Mouse (Mus musculus) limb, embryonic 10.5 days (tissue): ENCODE measurements at regions not wholly inside any gene's neighbourhood (a gene's known extent, or its start where the extent isn't known, plus 50 kb on each side); places are given as distances from the start of the nearest gene placed in this dataset.
"Not testable (repeated sequence)": the region's sequence is repeated elsewhere in the genome, so short reads cannot be mapped to it uniquely, and the experiment has no call there.

ENCODE experiments used
- DNase-seq: peaks from one replicate; pipeline ENCODE4 v3.0.0-alpha.2; 2017; ENCODE audit warnings: low spot score
- H3K27ac ChIP-seq: fragments of 300-500 bp; sonication (generic); 2 replicates; pipeline ENCODE4 v1.5.1; 2016; ENCODE audit warnings: mild to moderate bottlenecking
- H3K27me3 ChIP-seq: fragments of 300-500 bp; sonication (generic); 2 replicates; pipeline ENCODE4 v1.6.1; 2016; ENCODE audit warnings: low read depth, mild to moderate bottlenecking; ENCODE audit not compliant: poor library complexity, severe bottlenecking
- H3K36me3 ChIP-seq: fragments of 300-500 bp; sonication (generic); 2 replicates; pipeline ENCODE4 v1.6.1; 2016; ENCODE audit warnings: mild to moderate bottlenecking, moderate library complexity
- H3K4me1 ChIP-seq: fragments of 300-500 bp; sonication (generic); 2 replicates; pipeline ENCODE4 v1.6.1; 2016
- H3K4me3 ChIP-seq: fragments of 300-500 bp; sonication (generic); 2 replicates; pipeline ENCODE4 v1.5.1; 2016; ENCODE audit warnings: mild to moderate bottlenecking, moderate library complexity
- H3K9me3 ChIP-seq: fragments of 300-500 bp; sonication (generic); replicated peaks from 2 replicates; pipeline ENCODE4 v1.6.1; 2016; ENCODE audit warnings: mild to moderate bottlenecking
- WGBS: fragments of 180-500 bp; shearing (Covaris S2); methylation state at CpG from one replicate; pipeline ENCODE4 v1.1.7; 2016; 5-methylcytosine and 5-hydroxymethylcytosine counted together

- H3K27ac ChIP-seq, result no peak overlapping the region
- H3K4me3 ChIP-seq, result no peak overlapping the region
These were observed 748.0 kb upstream of the Epha7 start for GRCm38 (mm10) chr4:28064935-28065334.

GRCm38 (mm10) chr4:28065828-28066227 is 747.1 kb upstream of the Epha7 start:
- H3K9me3 ChIP-seq, result no peaks in the 10 kb centered on the region
- no peaks in the 10 kb centered on the region for H3K27me3 ChIP-seq
- H3K36me3 ChIP-seq, result no peaks in the 10 kb centered on the region
- no peak overlapping the region for H3K27ac ChIP-seq
- H3K4me1 ChIP-seq, result no peaks in the 10 kb centered on the region
- WGBS, result 77% methylated on average over 1 of the region's 1 CpGs
- no peak for DNase-seq
- H3K4me3 ChIP-seq, result no peak overlapping the region

More at GRCm38 (mm10) chr4:28064935-28065334, 748.0 kb upstream of the Epha7 start:
- no peaks in the 10 kb centered on the region for H3K36me3 ChIP-seq
- no peaks in the 10 kb centered on the region for H3K9me3 ChIP-seq
- H3K27me3 ChIP-seq, result no peaks in the 10 kb centered on the region
- DNase-seq, result no peak
- no peaks in the 10 kb centered on the region for H3K4me1 ChIP-seq

- no peak for DNase-seq
- H3K27me3 ChIP-seq, result no peaks in the 10 kb centered on the region
- 91% methylated on average over 2 of the region's 2 CpGs for WGBS
- no peaks in the 10 kb centered on the region for H3K4me1 ChIP-seq
- no peak overlapping the region for H3K27ac ChIP-seq
- no peak overlapping the region for H3K4me3 ChIP-seq
- no peaks in the 10 kb centered on the region for H3K36me3 ChIP-seq
- H3K9me3 ChIP-seq, result no peaks in the 10 kb centered on the region
These were observed 733.9 kb upstream of the Epha7 start for GRCm38 (mm10) chr4:28079030-28079429.

GRCm38 (mm10) chr4:28092854-28093253 is 720.1 kb upstream of the Epha7 start:
- H3K36me3 ChIP-seq, result no peaks in the 10 kb centered on the region
- H3K27ac ChIP-seq, result no peak overlapping the region
- no peaks in the 10 kb centered on the region for H3K4me1 ChIP-seq
- H3K9me3 ChIP-seq, result no peaks in the 10 kb centered on the region
- DNase-seq, result no peak
- WGBS, result 63% methylated on average over 3 of the region's 3 CpGs
- no peaks in the 10 kb centered on the region for H3K27me3 ChIP-seq
- no peak overlapping the region for H3K4me3 ChIP-seq

GRCm38 (mm10) chr4:28143165-28143564 is 669.8 kb upstream of the Epha7 start:
- no peak for DNase-seq
- Histone ChIP-seq H3K9me3 (no peaks in the 10 kb centered on the region), H3K36me3 (no peaks in the 10 kb centered on the region), H3K27ac (no peak overlapping the region), H3K4me1 (no peaks in the 10 kb centered on the region), H3K27me3 (no peaks in the 10 kb centered on the region), H3K4me3 (no peak overlapping the region)
- WGBS, result 87% methylated on average over 8 of the region's 8 CpGs

- Histone ChIP-seq H3K27ac (no peak overlapping the region), H3K27me3 (no peaks in the 10 kb centered on the region), H3K9me3 (no peaks in the 10 kb centered on the region), H3K36me3 (no peaks in the 10 kb centered on the region), H3K4me3 (no peak overlapping the region), H3K4me1 (no peaks in the 10 kb centered on the region)
- 82% methylated on average over 2 of the region's 2 CpGs for WGBS
- no peak for DNase-seq
These were observed 657.8 kb upstream of the Epha7 start for GRCm38 (mm10) chr4:28155116-28155515.

GRCm38 (mm10) chr4:28176771-28177170 is 636.2 kb upstream of the Epha7 start:
- Histone ChIP-seq H3K27me3 (no peaks in the 10 kb centered on the region), H3K4me3 (no peak overlapping the region), H3K9me3 (no peaks in the 10 kb centered on the region), H3K27ac (no peak overlapping the region), H3K4me1 (no peaks in the 10 kb centered on the region), H3K36me3 (no peaks in the 10 kb centered on the region)
- WGBS, result 70% methylated on average over 3 of the region's 3 CpGs
- DNase-seq, result peak; percentile 31

GRCm38 (mm10) chr4:28190861-28191260 is 622.1 kb upstream of the Epha7 start:
- H3K9me3 ChIP-seq, result no peaks in the 10 kb centered on the region
- no peak for DNase-seq
- 92% methylated on average over 5 of the region's 5 CpGs for WGBS
- H3K4me1 ChIP-seq, result no peaks in the 10 kb centered on the region
- no peaks in the 10 kb centered on the region for H3K36me3 ChIP-seq
- no peak overlapping the region for H3K27ac ChIP-seq
- no peak overlapping the region for H3K4me3 ChIP-seq
- H3K27me3 ChIP-seq, result no peaks in the 10 kb centered on the region

- Histone ChIP-seq H3K27me3 (no peaks in the 10 kb centered on the region), H3K27ac (no peak overlapping the region), H3K9me3 (no peaks in the 10 kb centered on the region), H3K4me3 (no peak overlapping the region), H3K4me1 (no peaks in the 10 kb centered on the region), H3K36me3 (no peaks in the 10 kb centered on the region)
- no peak for DNase-seq
- WGBS, result 89% methylated on average over 2 of the region's 2 CpGs
These were observed 585.2 kb upstream of the Epha7 start for GRCm38 (mm10) chr4:28227594-28228208.

- not testable (repeated sequence) for H3K36me3 ChIP-seq, DNase-seq, H3K4me1 ChIP-seq, H3K4me3 ChIP-seq, H3K27me3 ChIP-seq, H3K27ac ChIP-seq, H3K9me3 ChIP-seq
These were observed 577.4 kb upstream of the Epha7 start for GRCm38 (mm10) chr4:28235516-28235915.

GRCm38 (mm10) chr4:28242272-28242671 is 570.7 kb upstream of the Epha7 start:
- WGBS, result 98% methylated on average over 1 of the region's 1 CpGs
- no peaks in the 10 kb centered on the region for H3K9me3 ChIP-seq
- H3K36me3 ChIP-seq, result no peaks in the 10 kb centered on the region
- H3K4me1 ChIP-seq, result no peaks in the 10 kb centered on the region
- DNase-seq, result no peak
- no peak overlapping the region for H3K27ac ChIP-seq
- H3K4me3 ChIP-seq, result no peak overlapping the region
- no peaks in the 10 kb centered on the region for H3K27me3 ChIP-seq
